Mouse (Mus musculus) forebrain, postnatal 0 days (tissue): ENCODE results near the gene Rsu1. TPM values are rescaled to one million over a fixed set of nuclear protein-coding genes. Genes with fewer than 3 reads are reported as not detected.

Experiments
- ATAC-seq: fragments of 200-750 bp; cut with Nextera tagmentation; 2 replicates; pipeline ENCODE4 v1.8.0; 2017; ENCODE audit warnings: mild to moderate bottlenecking, moderate library complexity
- DNase-seq: peaks from one replicate; pipeline ENCODE4 v3.0.0-alpha.2; 2015
- H3K27ac ChIP-seq: fragments of 300-500 bp; sonication (generic); 2 replicates; pipeline ENCODE4 v1.5.1; 2014; ENCODE audit warnings: low read depth, mild to moderate bottlenecking, antibody characterized with exemption, low read length, moderate library complexity, mixed read lengths
- H3K27me3 ChIP-seq: fragments of 300-500 bp; sonication (generic); 2 replicates; pipeline ENCODE4 v1.6.1; 2014; ENCODE audit warnings: mild to moderate bottlenecking, low read length, mixed read lengths; ENCODE audit not compliant: insufficient read depth
- H3K36me3 ChIP-seq: fragments of 300-500 bp; sonication (generic); 2 replicates; pipeline ENCODE4 v1.6.1; 2014; ENCODE audit warnings: mild to moderate bottlenecking, moderate library complexity; ENCODE audit not compliant: insufficient read depth
- H3K4me1 ChIP-seq: fragments of 300-500 bp; sonication (generic); 2 replicates; pipeline ENCODE4 v1.6.1; 2014; ENCODE audit warnings: antibody characterized with exemption; ENCODE audit not compliant: insufficient read depth
- H3K4me2 ChIP-seq: fragments of 300-500 bp; sonication (generic); 2 replicates; pipeline ENCODE4 v1.6.1; 2014; ENCODE audit warnings: low read depth, mild to moderate bottlenecking, moderate library complexity
- H3K4me3 ChIP-seq: fragments of 300-500 bp; sonication (generic); 2 replicates; pipeline ENCODE4 v1.5.1; 2014; ENCODE audit warnings: low read depth, low read length, mixed read lengths
- H3K9ac ChIP-seq: fragments of 300-500 bp; sonication (generic); 2 replicates; pipeline ENCODE4 v1.6.1; 2014; ENCODE audit warnings: mild to moderate bottlenecking
- H3K9me3 ChIP-seq: fragments of 300-500 bp; sonication (generic); 2 replicates; pipeline ENCODE4 v1.6.1; 2016; ENCODE audit warnings: low read length
- CTCF ChIP-seq: sonication (generic); IDR thresholded peaks from 2 replicates; pipeline ENCODE4 v1.5.1; 2016; ENCODE audit warnings: antibody characterized with exemption, control low read depth, low read depth
- WGBS: fragments of 180-500 bp; shearing (Covaris S2); extraction: QIAGEN DNeasy Blood & Tissue Kit; methylation state at CpG from one replicate; pipeline ENCODE4 v1.1.7; 2014; 5-methylcytosine and 5-hydroxymethylcytosine counted together
- polyA plus RNA-seq: library from polyadenylated mRNA; unstranded; fragments of >200 nt; fragmentation: Nextera tagmentation; extraction: Ambion mirVana; gene quantifications from 2 replicates; pipeline ENCODE4 v1.2.1, GENCODE M21; 2015
- total RNA-seq: library from RNA; depleted of rRNA; stranded (reverse); fragments of >200 nt; gene quantifications from 2 replicates; pipeline ENCODE4 v1.2.3, GENCODE M21; 2014; rRNA removed

Rsu1 gene
- total and polyA plus RNA-seq, 2 experiments from 2014 or later = 58.3 to 73.8 TPM

DNA sequence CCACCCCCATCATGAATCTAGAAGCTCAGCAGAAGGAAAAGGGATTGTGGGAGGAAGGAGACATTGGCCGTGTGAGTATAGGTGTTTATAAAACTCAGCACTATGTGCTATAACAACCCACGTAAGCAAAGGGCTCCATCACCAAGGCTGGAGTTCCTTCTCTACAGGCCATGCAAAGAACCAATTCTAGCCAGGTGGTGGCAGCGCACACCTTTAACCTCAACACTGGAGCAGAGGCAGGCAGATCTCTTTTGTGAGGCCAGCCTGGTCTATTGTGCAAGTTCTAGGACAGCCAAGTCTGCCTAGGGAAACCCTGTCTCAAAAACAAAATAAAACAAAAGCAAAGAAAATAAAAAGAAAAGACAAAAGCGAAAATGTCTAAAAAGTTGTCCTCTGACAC is 231.4 kb downstream of the Rsu1 start:
- Histone ChIP-seq H3K4me2 (no peak overlapping the region), H3K4me1 (no peaks in the 10 kb centered on the region), H3K36me3 (no peaks in the 10 kb centered on the region), H3K4me3 (no peak overlapping the region), H3K27me3 (no peaks in the 10 kb centered on the region), H3K27ac (no peak overlapping the region), H3K9me3 (no peaks in the 10 kb centered on the region), H3K9ac (no peak overlapping the region)
- no peak for TF ChIP-seq CTCF
- ATAC-seq = no peak
- DNase-seq = no peak
- 89% methylated on average over 4 of the region's 4 CpGs for WGBS

DNA sequence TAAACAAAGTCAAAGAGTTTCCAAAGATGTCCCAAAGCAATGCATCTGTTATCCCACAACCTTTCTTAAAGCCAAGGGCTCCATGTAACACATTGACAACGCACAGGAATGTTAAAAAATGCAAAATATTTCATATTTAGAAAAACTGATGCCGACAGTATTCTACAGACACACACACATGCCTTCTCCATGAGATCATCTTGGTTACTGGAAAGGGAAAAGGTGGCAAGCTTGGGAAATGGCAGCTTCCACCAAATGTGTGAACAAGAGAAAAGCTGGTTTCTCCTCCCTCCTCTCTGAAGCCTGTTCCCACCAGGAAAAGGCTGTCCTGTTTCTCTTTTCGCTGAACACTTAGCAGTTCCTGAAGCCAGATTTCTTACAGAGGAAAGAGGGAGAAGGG is 232.4 kb downstream of the Rsu1 start:
- Histone ChIP-seq H3K4me1 (no peaks in the 10 kb centered on the region), H3K4me2 (no peak overlapping the region), H3K4me3 (no peak overlapping the region), H3K9me3 (no peaks in the 10 kb centered on the region), H3K27ac (no peak overlapping the region), H3K9ac (no peak overlapping the region), H3K27me3 (no peaks in the 10 kb centered on the region), H3K36me3 (no peaks in the 10 kb centered on the region)
- DNase-seq (peak; percentile 52), ATAC-seq (peak; percentile 89)
- no peak for TF ChIP-seq CTCF
- 56% methylated on average over 3 of the region's 3 CpGs for WGBS

Other genes starting within 250 kb of the Rsu1 start
- gene Cubn, start 220.4 kb upstream of the Rsu1 start, total RNA-seq = 0.62 and 1.1 TPM in 2 replicates
- gene Cubn, start 220.4 kb upstream of the Rsu1 start, polyA plus RNA-seq = 0.14 and 0.25 TPM in 2 replicates